Mouse (Mus musculus): ENCODE results near the gene Dclk1.

GRCm38 (mm10) chr3:55574003-55574402, 331.8 kb downstream of the Dclk1 start:
- TF ChIP-seq CTCF (IDR thresholded peaks at IDR 0.05; ENCODE audit: low read depth) (peak; percentile 70), EP300 (optimal IDR thresholded peaks at IDR 0.05) (no peak)
